Mouse (Mus musculus) brain, adult 2 months (tissue): Measurements from ENCODE around the gene Zdhhc14.

Experiments used
- DNase-seq: peaks from one replicate; pipeline ENCODE4 v3.0.0; 2011; ENCODE audit warnings: low read depth, low spot score

Gene Zdhhc14

GRCm38 (mm10) chr17:5660317-5661080 lies 168.1 kb downstream of the Zdhhc14 start:
- DNase-seq, result peak; percentile 62

DNA sequence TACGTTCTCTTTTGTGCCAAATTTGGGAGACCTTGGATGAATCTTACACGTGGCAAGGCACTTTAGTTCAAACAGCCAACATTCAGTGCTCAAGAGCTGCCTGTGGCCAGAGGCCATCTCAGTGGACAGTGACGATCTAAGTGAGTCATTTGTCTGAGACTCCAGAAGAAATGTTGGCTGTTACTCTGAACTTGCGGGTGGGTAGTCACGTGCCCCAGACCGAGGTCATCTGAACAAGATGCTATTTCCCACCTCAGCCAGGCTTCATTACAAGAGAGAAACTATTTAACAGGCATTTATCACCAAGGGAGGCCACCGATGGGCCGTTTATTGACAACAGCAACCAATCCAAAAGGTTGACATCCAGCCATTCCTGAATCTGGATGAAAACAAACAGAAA lies 174.3 kb downstream of the Zdhhc14 start:
- no peak for DNase-seq

DNA sequence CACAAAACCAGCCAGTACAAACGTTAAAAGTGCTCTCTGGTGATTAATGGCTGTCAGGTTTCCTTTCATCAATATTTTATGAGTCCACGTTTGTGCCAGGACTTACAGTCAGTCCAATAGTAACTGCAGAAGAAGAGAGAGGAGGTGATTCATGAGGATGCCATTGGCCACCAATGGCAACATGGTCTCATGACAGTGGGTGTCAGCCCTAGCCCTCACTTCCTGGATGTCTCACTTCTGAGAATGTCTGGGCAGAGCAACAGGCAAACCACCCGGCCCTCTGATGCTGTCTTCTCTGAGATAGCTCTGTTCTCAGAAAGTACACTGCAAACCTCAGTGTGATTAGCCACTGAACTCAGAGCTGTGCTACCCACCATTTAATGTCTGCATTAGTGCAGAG lies 176.1 kb downstream of the Zdhhc14 start:
- DNase-seq, result no peak

DNA sequence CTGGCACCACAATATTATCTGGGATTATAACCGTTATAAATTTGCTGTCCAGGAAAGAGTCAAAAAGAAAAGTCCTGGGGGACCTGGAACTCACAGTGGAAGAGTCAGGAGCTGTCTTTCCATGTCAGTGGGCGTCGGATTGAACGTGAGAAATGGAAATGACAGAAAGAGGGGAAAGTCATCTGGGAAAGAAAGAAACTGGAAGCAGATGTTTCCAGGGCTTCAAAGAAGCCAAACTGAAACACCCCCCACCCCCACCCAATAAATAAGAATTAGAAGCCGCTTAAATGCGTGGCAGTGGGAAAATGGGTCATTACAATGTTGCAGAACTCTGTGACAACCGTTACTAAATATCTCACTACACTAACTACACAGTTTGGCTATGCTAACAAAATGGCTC lies 176.6 kb downstream of the Zdhhc14 start:
- DNase-seq, result no peak

DNA sequence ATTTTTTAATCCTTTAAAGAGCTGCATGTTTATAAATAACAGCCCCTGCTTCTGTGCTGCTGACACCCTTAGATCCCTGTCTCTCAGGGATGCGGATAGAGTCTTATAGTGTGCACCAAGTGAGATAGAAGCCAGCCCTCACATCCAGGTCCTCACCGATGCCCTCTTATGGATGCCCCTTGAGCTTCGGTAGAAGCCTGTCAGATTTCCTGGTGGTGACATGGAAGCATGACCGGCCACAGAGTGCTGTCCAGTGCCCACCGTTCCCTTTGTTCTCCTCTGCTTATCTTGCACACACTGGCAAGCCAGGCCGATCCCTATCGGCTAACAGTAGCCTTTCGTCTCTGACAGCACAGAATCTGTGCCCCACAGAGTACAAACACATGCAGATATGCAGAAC lies 183.6 kb downstream of the Zdhhc14 start:
- no peak for DNase-seq

GRCm38 (mm10) chr17:5679315-5679714 lies 187.0 kb downstream of the Zdhhc14 start:
- DNase-seq, result no peak

GRCm38 (mm10) chr17:5685324-5685723 lies 193.0 kb downstream of the Zdhhc14 start:
- no peak for DNase-seq

GRCm38 (mm10) chr17:5687810-5688209 lies 195.5 kb downstream of the Zdhhc14 start:
- no peak for DNase-seq

DNA sequence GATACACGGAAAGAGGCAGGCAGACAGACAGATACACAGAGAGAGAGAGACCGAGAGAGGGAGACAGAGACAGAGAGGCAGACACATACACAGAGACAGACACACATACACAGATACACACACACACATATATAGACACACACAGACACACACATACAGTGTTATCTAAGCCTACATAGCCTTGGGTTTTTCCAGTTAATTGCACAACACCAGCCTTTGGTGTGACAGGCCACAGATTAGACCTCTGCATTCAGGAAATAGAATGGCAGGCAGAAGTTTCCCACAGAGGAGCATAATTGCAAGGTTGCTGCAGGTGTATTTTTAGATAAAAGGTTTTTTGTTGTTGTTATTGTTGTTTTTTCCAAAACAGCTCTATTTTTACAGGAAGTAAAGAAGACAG lies 195.9 kb downstream of the Zdhhc14 start:
- DNase-seq, result no peak

GRCm38 (mm10) chr17:5688669-5689068 lies 196.3 kb downstream of the Zdhhc14 start:
- no peak for DNase-seq

GRCm38 (mm10) chr17:5690746-5691535 lies 198.6 kb downstream of the Zdhhc14 start:
- DNase-seq, result no peak

DNA sequence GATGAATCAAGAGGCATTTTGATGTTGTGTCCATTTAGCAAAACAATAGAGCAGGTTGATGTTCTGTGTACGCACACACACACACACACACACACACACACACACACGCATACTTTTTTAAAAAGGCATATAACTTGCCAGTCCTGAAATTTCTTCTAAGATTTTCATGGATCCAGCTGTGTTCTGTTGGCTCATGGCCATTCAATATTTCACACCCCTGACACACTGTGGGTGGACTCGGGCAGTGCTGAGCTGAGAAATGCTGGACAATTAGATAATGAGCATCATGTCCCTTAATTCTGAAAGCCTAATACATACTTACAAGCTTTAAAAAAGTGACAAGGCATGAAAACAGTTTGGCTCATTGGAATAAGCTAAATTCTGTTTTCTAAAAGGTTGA lies 200.3 kb downstream of the Zdhhc14 start:
- no peak for DNase-seq

GRCm38 (mm10) chr17:5693256-5693655 lies 200.9 kb downstream of the Zdhhc14 start:
- DNase-seq, result peak; percentile 29

DNA sequence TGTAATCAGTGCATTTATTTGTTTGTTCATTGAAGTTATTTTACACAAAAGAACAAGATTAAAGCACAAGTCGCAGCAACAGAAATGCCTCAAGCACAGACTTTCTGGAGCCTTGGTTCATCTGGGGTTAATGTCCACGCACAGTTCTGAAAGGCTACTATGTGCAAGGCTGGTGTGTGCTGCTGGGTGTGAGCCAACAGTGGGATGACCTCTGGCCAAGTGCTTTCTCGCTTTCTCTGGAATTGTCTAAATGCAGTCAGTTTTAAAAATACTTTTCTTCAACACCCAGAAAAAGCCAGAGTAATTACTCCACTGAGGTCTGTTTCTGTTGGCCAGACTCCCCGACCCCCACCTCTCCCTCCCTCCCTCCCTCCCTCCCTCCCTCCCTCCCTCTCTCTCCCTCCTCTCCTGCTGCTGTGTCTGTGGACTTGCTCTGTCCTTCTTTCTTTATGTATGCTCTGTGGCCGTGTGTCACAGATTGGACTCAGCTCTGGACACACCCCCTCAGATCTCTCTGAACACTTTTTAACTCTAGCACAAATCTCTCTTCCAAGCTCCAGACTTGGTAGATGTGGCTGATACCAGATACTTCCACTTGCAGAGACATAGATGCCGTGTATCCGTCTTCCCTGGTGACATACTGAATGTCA lies 206.2 kb downstream of the Zdhhc14 start:
- peak; percentile 45 for DNase-seq

GRCm38 (mm10) chr17:5710320-5711104 lies 218.2 kb downstream of the Zdhhc14 start:
- no peak for DNase-seq

DNA sequence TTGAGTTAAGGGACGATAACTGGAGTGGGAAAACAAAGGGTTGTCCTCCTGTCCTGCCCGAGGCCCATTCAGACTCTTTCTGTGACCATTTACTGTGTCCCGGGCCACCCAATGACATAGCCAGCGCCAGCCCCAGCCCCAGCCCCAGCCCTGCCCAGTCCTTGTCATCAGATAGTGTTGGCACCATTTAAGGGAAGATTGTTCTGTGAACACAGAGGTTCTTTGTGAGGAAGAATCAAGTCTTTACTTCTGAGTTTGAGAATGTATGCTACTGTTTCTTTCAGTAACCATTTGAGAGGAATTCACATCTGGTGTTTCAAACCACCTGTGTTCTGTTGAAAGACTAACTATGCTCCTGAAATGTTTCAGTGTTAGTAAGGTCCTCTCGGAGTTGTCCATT lies 219.5 kb downstream of the Zdhhc14 start:
- DNase-seq, result peak; percentile 83

DNA sequence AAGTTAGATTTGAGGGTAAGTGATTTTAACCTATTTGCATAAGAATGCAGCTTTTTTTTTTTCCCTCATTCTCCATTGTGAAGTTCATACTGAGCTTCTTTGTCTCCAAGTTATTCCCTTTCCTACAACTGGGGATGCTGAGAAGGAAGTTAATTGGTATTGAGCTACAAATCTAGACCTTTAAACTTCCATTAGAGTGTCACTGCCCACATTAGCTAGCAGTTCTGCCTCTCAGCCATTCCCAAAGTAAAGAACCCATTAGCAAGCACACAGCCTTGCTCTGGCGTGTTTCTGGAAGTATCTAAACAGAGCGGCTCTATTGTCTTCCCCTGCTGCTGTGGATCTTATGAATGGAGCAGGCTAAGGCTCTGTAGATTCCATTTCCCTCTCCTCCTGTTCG lies 220.8 kb downstream of the Zdhhc14 start:
- peak; percentile 35 for DNase-seq

DNA sequence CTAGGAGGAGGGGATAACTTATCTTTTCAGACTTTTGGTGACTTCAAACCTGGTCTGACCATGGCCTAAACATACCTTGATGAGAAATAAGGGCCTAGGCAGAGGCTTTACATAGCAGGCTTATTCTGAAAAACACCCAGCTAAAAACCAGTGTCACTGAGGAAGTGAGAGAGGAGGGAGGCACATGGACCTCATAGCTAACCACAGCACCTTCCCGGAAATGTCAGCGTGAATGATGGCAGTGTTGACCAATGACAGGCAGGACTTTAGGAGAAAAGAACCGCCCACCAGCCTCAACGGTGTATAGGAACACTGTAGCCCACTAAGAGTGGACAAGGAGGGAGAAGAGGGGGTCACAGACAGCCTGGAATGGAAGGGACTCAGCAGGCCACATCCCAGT lies 224.6 kb downstream of the Zdhhc14 start:
- no peak for DNase-seq

DNA sequence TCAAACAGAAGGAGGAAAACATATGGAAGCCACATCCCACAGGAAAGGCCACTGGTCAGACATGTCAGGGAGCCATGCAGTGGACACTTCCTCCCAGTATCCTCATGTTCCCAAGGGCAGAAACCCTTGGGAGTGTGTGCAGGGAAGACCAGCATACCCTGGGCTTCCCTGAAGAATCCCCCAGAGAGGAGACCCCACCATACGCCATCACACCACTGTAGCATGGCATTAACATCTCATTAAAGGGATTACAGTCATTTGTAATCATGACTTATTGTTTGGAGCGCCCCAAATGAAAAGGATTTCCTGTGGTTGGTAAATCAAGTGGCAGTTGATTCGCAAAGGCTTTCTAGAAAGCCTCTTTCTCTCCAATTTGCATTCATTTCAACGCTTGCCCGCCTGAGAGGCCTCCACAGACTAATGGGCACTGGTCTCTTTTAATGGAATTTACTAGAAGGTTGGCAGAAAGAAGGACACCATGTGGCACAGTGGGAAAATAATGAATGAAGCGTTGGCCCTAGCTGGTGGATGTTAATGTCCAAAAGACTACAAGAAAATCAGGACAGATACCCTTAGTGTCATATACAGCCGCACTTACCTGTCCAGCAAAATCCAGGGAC lies 226.5 kb downstream of the Zdhhc14 start:
- no peak for DNase-seq

- DNase-seq, result no peak
Measured at GRCm38 (mm10) chr17:5722802-5723201, 230.4 kb downstream of the Zdhhc14 start.

DNA sequence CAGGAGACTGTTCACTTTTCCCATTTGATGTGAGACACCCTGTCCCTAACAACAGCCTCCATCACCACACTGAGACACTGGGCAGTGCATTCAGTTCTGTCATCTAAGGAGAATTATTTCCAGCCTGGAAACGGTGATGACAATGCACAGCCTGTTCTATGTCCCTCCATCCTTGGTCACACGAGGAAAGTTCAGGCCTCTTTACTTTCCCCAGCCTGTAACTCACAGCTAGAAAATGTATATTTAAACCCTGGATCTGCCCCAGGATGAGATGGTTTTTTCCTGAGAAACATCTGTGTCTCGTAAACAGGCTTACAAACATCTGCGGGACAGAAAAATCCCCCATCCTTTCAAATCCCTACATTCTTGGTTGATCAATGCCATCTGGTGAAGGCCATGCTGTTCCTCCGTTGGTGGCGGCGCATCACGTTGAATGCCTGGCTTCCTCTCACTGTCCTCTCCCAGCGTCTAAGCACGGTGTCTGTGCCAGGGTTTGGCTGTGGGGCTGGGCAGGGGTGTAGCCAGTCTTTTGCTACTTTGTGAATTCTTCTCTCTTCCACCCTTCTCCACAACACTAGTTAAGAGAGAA lies 231.3 kb downstream of the Zdhhc14 start:
- peak; percentile 51 for DNase-seq
